Mouse (Mus musculus) stomach, embryonic 15.5 days (tissue): ENCODE measurements around the gene Gria4. TPM values are rescaled to one million over a fixed set of nuclear protein-coding genes. Genes with fewer than 3 reads are reported as not detected.
"Not testable (repeated sequence)": the region's sequence is repeated elsewhere in the genome, so short reads cannot be mapped to it uniquely, and the experiment has no call there.

Experiments
- ATAC-seq: fragments of 200-750 bp; cut with Nextera tagmentation; 2 replicates; pipeline ENCODE4 v1.8.0; 2017; ENCODE audit warnings: low read depth, moderate number of reproducible peaks, moderate TSS enrichment; ENCODE audit not compliant: insufficient read depth, low FRiP score
- H3K27ac ChIP-seq: fragments of 300-500 bp; sonication (generic); 2 replicates; pipeline ENCODE4 v1.5.1; 2015; ENCODE audit warnings: mild to moderate bottlenecking, inconsistent platforms
- H3K27me3 ChIP-seq: fragments of 300-500 bp; sonication (generic); replicated peaks from 2 replicates; pipeline ENCODE4 v1.6.1; 2015; ENCODE audit warnings: inconsistent platforms
- H3K36me3 ChIP-seq: fragments of 300-500 bp; sonication (generic); 2 replicates; pipeline ENCODE4 v1.6.1; 2015; ENCODE audit warnings: inconsistent platforms
- H3K4me1 ChIP-seq: fragments of 300-500 bp; sonication (generic); 2 replicates; pipeline ENCODE4 v1.6.1; 2015; ENCODE audit warnings: inconsistent platforms
- H3K4me2 ChIP-seq: fragments of 300-500 bp; sonication (generic); 2 replicates; pipeline ENCODE4 v1.6.1; 2015; ENCODE audit warnings: mild to moderate bottlenecking, inconsistent platforms
- H3K4me3 ChIP-seq: fragments of 300-500 bp; sonication (generic); replicated peaks from 2 replicates; pipeline ENCODE4 v1.5.1; 2015; ENCODE audit warnings: inconsistent platforms
- H3K9ac ChIP-seq: fragments of 300-500 bp; sonication (generic); 2 replicates; pipeline ENCODE4 v1.6.1; 2015; ENCODE audit warnings: inconsistent platforms
- H3K9me3 ChIP-seq: fragments of 300-500 bp; sonication (generic); 2 replicates; pipeline ENCODE4 v1.6.1; 2016; ENCODE audit warnings: inconsistent platforms
- WGBS: fragments of 180-500 bp; shearing (Covaris S2); methylation state at CpG from one replicate; pipeline ENCODE4 v1.1.7; 2015; 5-methylcytosine and 5-hydroxymethylcytosine counted together
- polyA plus RNA-seq: library from polyadenylated mRNA; unstranded; fragments of >200 nt; fragmentation: Nextera tagmentation; extraction: Ambion mirVana; gene quantifications from 2 replicates; pipeline ENCODE4 v1.2.1, GENCODE M21; 2015

Gria4 gene
- 4.6 and 4.9 TPM in 2 replicates for polyA plus RNA-seq

- no peaks in the 10 kb centered on the region for H3K27me3 ChIP-seq
- H3K4me2 ChIP-seq = peak within 1 kb of the TSS; percentile 89
- peak within 1 kb of the TSS; percentile 57 for H3K4me3 ChIP-seq
- no peaks in the 10 kb centered on the region for H3K4me1 ChIP-seq
- under 1% methylated on average over 46 of the region's 46 CpGs for WGBS
- no peaks in the 10 kb centered on the region for H3K9me3 ChIP-seq
- H3K27ac ChIP-seq = peak within 1 kb of the TSS; percentile 57
- peak within 1 kb of the TSS; percentile 25 for H3K9ac ChIP-seq
- no peaks in the 10 kb centered on the region for H3K36me3 ChIP-seq
- ATAC-seq = peak; percentile 92
These were observed at the start of gene Gria4 for GRCm38 (mm10) chr9:4795544-4796288. Gria4 (minus strand) TSS chr9:4796234.

- H3K9ac ChIP-seq, H3K27ac ChIP-seq, H3K4me3 ChIP-seq, H3K4me2 ChIP-seq, ATAC-seq, H3K27me3 ChIP-seq, H3K4me1 ChIP-seq, H3K36me3 ChIP-seq, H3K9me3 ChIP-seq: not testable (repeated sequence)
- 76% methylated on average over 2 of the region's 2 CpGs for WGBS
These were observed 14.9 kb upstream of the Gria4 start for GRCm38 (mm10) chr9:4810941-4811340.

- no peak overlapping the region for H3K4me3 ChIP-seq
- ATAC-seq = no peak
- H3K36me3 ChIP-seq = no peaks in the 10 kb centered on the region
- H3K27me3 ChIP-seq = no peaks in the 10 kb centered on the region
- WGBS = 61% methylated on average over 7 of the region's 7 CpGs
- H3K4me1 ChIP-seq = no peaks in the 10 kb centered on the region
- no peak overlapping the region for H3K4me2 ChIP-seq
- no peaks in the 10 kb centered on the region for H3K9me3 ChIP-seq
- no peak overlapping the region for H3K9ac ChIP-seq
- no peak overlapping the region for H3K27ac ChIP-seq
These were observed 7.2 kb upstream of the Gria4 start for GRCm38 (mm10) chr9:4803151-4803755.

GRCm38 (mm10) chr9:4797396-4797795 is 1.4 kb upstream of the Gria4 start:
- Histone ChIP-seq H3K4me1 (no peaks in the 10 kb centered on the region), H3K36me3 (no peaks in the 10 kb centered on the region), H3K4me2 (no peak overlapping the region), H3K9ac (no peak overlapping the region), H3K27me3 (no peaks in the 10 kb centered on the region), H3K4me3 (no peak overlapping the region), H3K27ac (no peak overlapping the region), H3K9me3 (no peaks in the 10 kb centered on the region)
- no peak for ATAC-seq
- 70% methylated on average over 2 of the region's 2 CpGs for WGBS

- no peaks in the 10 kb centered on the region for H3K27me3 ChIP-seq
- 2% methylated on average over 4 of the region's 4 CpGs for WGBS
- H3K36me3 ChIP-seq = no peaks in the 10 kb centered on the region
- peak overlapping the region; percentile 57 for H3K4me3 ChIP-seq
- H3K4me1 ChIP-seq = no peaks in the 10 kb centered on the region
- no peak for ATAC-seq
- peak overlapping the region; percentile 25 for H3K9ac ChIP-seq
- no peaks in the 10 kb centered on the region for H3K9me3 ChIP-seq
- peak overlapping the region; percentile 89 for H3K4me2 ChIP-seq
- no peak overlapping the region for H3K27ac ChIP-seq
These were observed 233 bp upstream of the Gria4 start for GRCm38 (mm10) chr9:4796289-4796645.

DNA sequence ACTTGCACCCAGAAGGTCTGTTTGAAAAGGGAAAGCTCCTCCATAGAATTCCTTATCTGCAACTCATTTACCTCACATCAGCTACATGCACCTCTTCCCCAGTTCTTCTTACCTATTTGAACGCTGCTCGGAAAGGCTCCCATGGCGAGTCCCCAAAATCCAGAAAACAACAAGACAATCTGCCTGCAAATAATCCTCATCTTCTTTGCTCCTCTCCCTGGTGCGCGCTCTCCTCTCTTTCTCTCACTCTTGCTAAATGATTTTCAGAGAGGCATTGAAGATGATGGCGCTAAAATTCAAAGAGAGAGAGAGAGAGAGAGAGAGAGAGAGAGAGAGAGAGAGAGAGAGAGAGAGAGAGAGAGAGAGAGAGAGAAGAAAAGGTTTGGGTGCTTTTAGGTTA is 959 bp downstream of the Gria4 start:
- Histone ChIP-seq H3K4me2 (peak overlapping the region; percentile 89), H3K27ac (peak overlapping the region; percentile 57; the same call in 1 of the 2 replicates), H3K27me3 (no peaks in the 10 kb centered on the region), H3K9ac (no peak overlapping the region), H3K36me3 (no peaks in the 10 kb centered on the region), H3K4me1 (no peaks in the 10 kb centered on the region), H3K4me3 (peak overlapping the region; percentile 57), H3K9me3 (no peaks in the 10 kb centered on the region)
- 2% methylated on average over 5 of the region's 6 CpGs for WGBS
- no peak for ATAC-seq

GRCm38 (mm10) chr9:4794411-4794810 is 1.6 kb downstream of the Gria4 start:
- H3K27me3 ChIP-seq = no peaks in the 10 kb centered on the region
- H3K4me1 ChIP-seq = no peaks in the 10 kb centered on the region
- H3K9ac ChIP-seq = no peak overlapping the region
- H3K36me3 ChIP-seq = no peaks in the 10 kb centered on the region
- H3K4me3 ChIP-seq = peak overlapping the region; percentile 57
- peak overlapping the region; percentile 89 for H3K4me2 ChIP-seq
- H3K27ac ChIP-seq = no peak overlapping the region
- WGBS = 30% methylated on average over 10 of the region's 10 CpGs
- no peaks in the 10 kb centered on the region for H3K9me3 ChIP-seq
- ATAC-seq = no peak

GRCm38 (mm10) chr9:4749407-4749806 is 46.6 kb downstream of the Gria4 start:
- not testable (repeated sequence) for H3K27me3 ChIP-seq, H3K4me1 ChIP-seq, H3K9ac ChIP-seq, ATAC-seq, H3K36me3 ChIP-seq, H3K9me3 ChIP-seq, H3K27ac ChIP-seq, H3K4me3 ChIP-seq, H3K4me2 ChIP-seq

DNA sequence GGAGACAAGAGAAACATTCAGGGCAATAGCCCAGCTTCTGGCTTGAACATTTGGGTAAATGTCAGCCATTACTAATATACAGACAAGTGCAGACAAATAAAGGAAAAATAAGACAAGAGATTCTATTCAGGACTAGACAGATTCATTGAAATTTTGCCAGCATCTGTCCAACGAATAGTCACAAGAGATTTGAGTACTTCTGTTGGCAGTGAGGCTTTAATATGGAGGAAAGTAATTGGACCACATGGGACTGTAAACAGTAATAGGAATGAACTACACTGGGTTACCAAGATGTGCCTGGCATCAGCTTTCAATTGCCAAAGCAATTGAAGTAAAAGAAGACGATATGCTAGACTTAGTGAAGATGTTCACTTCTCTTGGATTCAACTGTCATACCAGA is 81.9 kb downstream of the Gria4 start:
- no peaks in the 10 kb centered on the region for H3K9me3 ChIP-seq
- no peaks in the 10 kb centered on the region for H3K4me1 ChIP-seq
- ATAC-seq = no peak
- no peaks in the 10 kb centered on the region for H3K36me3 ChIP-seq
- H3K27ac ChIP-seq = no peak overlapping the region
- 74% methylated on average over 2 of the region's 2 CpGs for WGBS
- H3K27me3 ChIP-seq = no peaks in the 10 kb centered on the region
- no peak overlapping the region for H3K9ac ChIP-seq
- no peak overlapping the region for H3K4me2 ChIP-seq
- H3K4me3 ChIP-seq = no peak overlapping the region

DNA sequence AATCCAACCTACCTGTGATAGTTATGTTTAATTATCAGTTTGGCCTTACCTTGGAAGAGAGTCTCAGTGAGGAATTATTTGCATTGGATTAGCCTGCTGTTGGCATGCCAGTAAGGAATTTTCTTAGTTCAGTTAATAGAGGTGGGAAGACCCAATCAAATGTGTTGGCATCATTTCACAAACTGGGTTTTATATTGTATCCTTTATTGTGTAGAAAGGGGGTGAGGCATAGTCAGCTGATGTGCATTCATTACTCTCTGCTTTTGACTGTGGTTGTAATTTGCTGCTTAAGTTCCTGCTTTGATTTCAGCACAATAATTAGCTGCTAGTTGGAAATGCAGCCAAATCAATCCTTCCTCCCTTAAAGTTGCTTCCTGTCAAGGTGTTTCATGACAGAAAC is 83.7 kb downstream of the Gria4 start:
- H3K4me3 ChIP-seq = no peak overlapping the region
- no peaks in the 10 kb centered on the region for H3K27me3 ChIP-seq
- H3K4me1 ChIP-seq = no peaks in the 10 kb centered on the region
- no peak overlapping the region for H3K27ac ChIP-seq
- no peak overlapping the region for H3K9ac ChIP-seq
- no peak overlapping the region for H3K4me2 ChIP-seq
- no peaks in the 10 kb centered on the region for H3K36me3 ChIP-seq
- no peak for ATAC-seq
- no peaks in the 10 kb centered on the region for H3K9me3 ChIP-seq

GRCm38 (mm10) chr9:4687149-4687548 is 108.9 kb downstream of the Gria4 start:
- Histone ChIP-seq H3K36me3 (no peaks in the 10 kb centered on the region), H3K27me3 (no peaks in the 10 kb centered on the region), H3K4me1 (no peaks in the 10 kb centered on the region), H3K9ac (no peak overlapping the region), H3K27ac (no peak overlapping the region), H3K9me3 (no peaks in the 10 kb centered on the region), H3K4me3 (no peak overlapping the region), H3K4me2 (no peak overlapping the region)
- no peak for ATAC-seq
- 80% methylated on average over 1 of the region's 1 CpGs for WGBS

DNA sequence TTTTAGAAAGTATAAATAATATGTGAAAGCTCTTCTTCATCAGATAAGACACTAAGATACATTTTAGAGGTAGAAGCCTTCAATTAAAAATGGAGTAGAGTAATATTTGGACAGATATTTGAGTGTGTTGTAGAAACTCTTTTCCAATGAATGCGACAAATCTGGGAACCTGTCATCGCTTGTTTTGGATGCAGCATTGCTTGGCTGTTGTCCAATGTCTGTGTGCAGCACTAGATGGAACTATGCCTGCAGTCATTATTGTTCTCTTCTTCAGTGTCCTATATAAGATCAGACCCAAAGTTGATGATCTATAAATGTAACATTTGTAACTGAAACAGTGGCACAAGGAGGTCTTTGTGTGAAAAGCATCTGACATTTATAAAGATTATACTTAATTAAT is 115.8 kb downstream of the Gria4 start:
- no peaks in the 10 kb centered on the region for H3K27me3 ChIP-seq
- no peak for ATAC-seq
- no peak overlapping the region for H3K27ac ChIP-seq
- H3K4me3 ChIP-seq = no peak overlapping the region
- H3K9me3 ChIP-seq = no peaks in the 10 kb centered on the region
- no peak overlapping the region for H3K4me2 ChIP-seq
- no peaks in the 10 kb centered on the region for H3K4me1 ChIP-seq
- no peaks in the 10 kb centered on the region for H3K36me3 ChIP-seq
- no peak overlapping the region for H3K9ac ChIP-seq
- WGBS = 83% methylated on average over 2 of the region's 2 CpGs
